Mouse (Mus musculus): ENCODE results near the gene Col27a1. TPM values are rescaled to one million over a fixed set of nuclear protein-coding genes. Genes with fewer than 3 reads are reported as not detected.

Col27a1 gene
- polyA plus RNA-seq, 1 experiment from 2014 or later = 3.0 TPM

DNA sequence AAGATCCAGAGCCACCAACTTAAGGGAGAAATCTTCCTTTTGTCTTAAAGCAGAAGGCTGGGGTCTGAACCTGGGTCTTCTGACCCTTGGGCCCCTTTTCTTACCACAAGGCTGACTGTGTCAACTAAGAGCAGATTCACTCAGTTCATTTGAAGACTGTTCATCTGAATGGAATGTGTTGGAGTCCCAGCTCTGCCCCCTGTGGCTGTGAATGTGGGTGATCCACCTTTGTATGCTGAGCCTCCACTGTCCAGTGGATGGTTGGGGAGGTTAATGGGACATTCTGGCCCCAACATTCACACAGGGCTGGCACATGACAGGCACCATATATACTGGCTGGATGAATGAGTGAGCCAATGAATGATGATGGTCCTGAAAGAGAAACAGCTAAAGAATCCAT lies 34.2 kb downstream of the Col27a1 start:
- no peak overlapping the region for H3K4me3 ChIP-seq
- no peaks in the 10 kb centered on the region for H3K27me3 ChIP-seq
- H3K4me1 ChIP-seq (replicated peaks) = peaks cover 11% of the 10 kb centered on the region
- 0 out of 2 replicates have a peak, but pooled peaks have one; percentile 7 for ATAC-seq (ENCODE audit: low read depth)
- H3K9ac ChIP-seq = no peak overlapping the region
- H3K36me3 ChIP-seq = no peaks in the 10 kb centered on the region
- H3K27ac ChIP-seq (replicated peaks) = no peak overlapping the region
- H3K4me2 ChIP-seq = no peak overlapping the region
- no peaks in the 10 kb centered on the region for H3K9me3 ChIP-seq

DNA sequence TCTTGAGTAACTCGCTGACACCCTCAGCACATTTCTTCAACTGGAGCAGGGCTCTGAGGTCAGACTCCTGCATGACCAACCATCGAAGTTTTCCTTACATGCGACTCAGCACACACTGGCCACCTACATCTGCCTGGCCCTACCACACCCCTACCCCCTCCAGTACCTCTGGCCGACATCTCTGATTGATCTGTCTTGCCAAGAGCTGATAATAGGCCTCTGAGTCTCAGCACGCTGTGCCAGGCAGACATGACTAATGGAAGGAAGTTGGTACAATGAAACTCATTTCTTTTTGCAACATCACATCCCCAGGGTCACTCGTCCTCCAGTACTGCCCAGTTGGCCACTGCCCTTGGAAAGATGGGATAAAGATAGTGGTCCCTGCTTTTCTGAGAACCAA lies 35.1 kb downstream of the Col27a1 start:
- Histone ChIP-seq H3K4me3 (no peak overlapping the region), H3K9me3 (no peaks in the 10 kb centered on the region), H3K27me3 (no peaks in the 10 kb centered on the region), H3K9ac (no peak overlapping the region), H3K4me1 (replicated peaks) (peaks cover 11% of the 10 kb centered on the region), H3K36me3 (no peaks in the 10 kb centered on the region), H3K4me2 (no peak overlapping the region), H3K27ac (replicated peaks) (no peak overlapping the region)
- 81% methylated on average over 6 of the region's 6 CpGs for WGBS
- ATAC-seq (ENCODE audit: low read depth) = no peak

DNA sequence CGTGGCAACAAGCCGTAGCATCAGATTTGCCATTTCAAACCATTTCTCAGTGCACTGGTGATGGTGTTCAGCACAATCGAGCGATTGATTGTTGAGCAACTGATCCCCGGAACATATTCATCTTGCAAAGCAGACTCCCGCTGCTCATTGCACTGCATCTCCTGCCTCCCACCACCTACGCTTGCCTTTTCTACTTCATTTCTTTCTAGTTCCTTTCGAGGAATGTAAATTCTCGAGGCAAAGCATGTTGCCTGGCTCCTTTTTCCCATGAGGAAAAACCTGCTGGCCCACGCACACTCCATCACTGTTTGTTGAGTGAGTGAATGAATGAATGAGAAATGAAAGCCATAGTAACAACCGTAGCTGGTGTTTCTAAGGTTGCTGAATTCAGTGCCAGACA lies 38.0 kb downstream of the Col27a1 start:
- H3K4me3 ChIP-seq = no peak overlapping the region
- no peaks in the 10 kb centered on the region for H3K36me3 ChIP-seq
- no peak overlapping the region for H3K27ac ChIP-seq (replicated peaks)
- H3K9me3 ChIP-seq = no peaks in the 10 kb centered on the region
- ATAC-seq (ENCODE audit: low read depth) = no peak
- H3K9ac ChIP-seq = no peak overlapping the region
- WGBS = 62% methylated on average over 11 of the region's 11 CpGs
- no peak overlapping the region for H3K4me2 ChIP-seq
- no peaks in the 10 kb centered on the region for H3K27me3 ChIP-seq
- peaks cover 11% of the 10 kb centered on the region for H3K4me1 ChIP-seq (replicated peaks)

DNA sequence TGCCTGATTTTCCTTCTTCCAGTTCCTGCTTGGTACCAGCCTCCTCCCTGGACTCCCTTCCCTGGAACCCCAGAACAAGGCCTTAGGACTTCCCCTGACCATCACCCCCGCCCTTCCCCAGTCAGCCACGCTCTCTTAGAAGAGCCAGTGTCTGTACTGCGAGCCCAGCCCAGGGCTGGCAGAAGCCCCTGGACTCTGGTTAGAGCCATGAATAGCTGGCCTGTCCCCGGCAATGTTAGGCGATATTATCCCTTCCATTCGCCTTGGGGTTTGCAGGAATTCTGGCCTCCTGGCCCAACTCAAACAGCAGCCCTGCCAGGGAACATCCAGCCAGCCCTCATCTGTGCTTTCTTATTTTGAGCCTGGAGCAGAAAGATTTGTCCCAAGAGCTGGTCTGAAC lies 39.9 kb downstream of the Col27a1 start:
- no peak for ATAC-seq (ENCODE audit: low read depth)
- Histone ChIP-seq H3K4me1 (replicated peaks) (peaks cover 11% of the 10 kb centered on the region), H3K36me3 (no peaks in the 10 kb centered on the region), H3K27ac (replicated peaks) (no peak overlapping the region), H3K9me3 (no peaks in the 10 kb centered on the region), H3K4me3 (no peak overlapping the region), H3K9ac (no peak overlapping the region), H3K4me2 (no peak overlapping the region), H3K27me3 (no peaks in the 10 kb centered on the region)
- 84% methylated on average over 6 of the region's 6 CpGs for WGBS

DNA sequence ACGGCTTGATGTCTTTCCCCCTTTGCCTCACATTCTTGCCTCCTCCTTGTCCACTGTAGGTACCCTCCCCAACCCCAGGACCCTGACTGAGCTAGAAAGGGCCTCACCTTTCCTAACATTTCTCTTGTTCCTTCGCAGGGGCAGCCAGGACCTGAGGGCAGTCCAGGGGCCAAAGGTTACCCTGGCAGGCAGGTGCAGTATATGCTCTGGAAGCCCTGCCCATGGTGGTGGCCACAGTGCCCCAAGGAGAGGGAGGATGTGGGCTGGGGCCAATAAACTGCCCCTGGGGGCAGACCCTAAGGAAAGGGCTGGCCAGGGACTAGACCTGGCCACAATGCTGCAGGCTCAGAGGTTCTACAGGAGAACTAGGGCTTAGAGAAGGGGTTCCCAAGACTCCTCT lies 40.3 kb downstream of the Col27a1 start:
- H3K4me2 ChIP-seq = no peak overlapping the region

DNA sequence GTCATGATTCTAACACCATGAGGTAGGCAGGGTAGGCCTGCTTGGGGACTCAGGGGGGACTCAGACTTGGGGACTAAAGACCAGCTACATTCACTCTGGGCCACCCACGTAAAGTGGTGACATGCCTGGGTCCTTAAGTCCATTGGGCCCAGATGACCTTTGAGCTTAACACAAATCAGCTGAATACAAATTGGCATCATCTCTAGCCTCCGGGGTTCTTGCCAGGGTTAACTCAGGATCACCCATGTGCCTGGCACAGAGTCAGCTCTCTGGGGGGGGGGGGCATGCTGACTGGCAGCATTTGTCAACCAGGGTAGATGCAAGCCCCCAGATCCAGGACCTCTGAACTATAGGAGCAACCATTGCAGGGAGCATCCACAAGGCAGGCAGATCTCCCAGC lies 42.6 kb downstream of the Col27a1 start:
- Histone ChIP-seq H3K36me3 (no peaks in the 10 kb centered on the region), H3K4me1 (replicated peaks) (peaks cover 7% of the 10 kb centered on the region), H3K9me3 (no peaks in the 10 kb centered on the region), H3K9ac (no peak overlapping the region), H3K4me3 (no peak overlapping the region), H3K27ac (replicated peaks) (no peak overlapping the region), H3K27me3 (no peaks in the 10 kb centered on the region), H3K4me2 (no peak overlapping the region)
- ATAC-seq (ENCODE audit: low read depth) = no peak
- WGBS = 69% methylated on average over 2 of the region's 2 CpGs

More for the DNA sequence above, 40.3 kb downstream of the Col27a1 start:
- peaks cover 11% of the 10 kb centered on the region for H3K4me1 ChIP-seq (replicated peaks)
- no peak for ATAC-seq (ENCODE audit: low read depth)
- WGBS = 85% methylated on average over 2 of the region's 2 CpGs
- no peaks in the 10 kb centered on the region for H3K27me3 ChIP-seq
- H3K9me3 ChIP-seq = no peaks in the 10 kb centered on the region
- no peak overlapping the region for H3K9ac ChIP-seq
- H3K4me3 ChIP-seq = no peak overlapping the region
- no peak overlapping the region for H3K27ac ChIP-seq (replicated peaks)
- H3K36me3 ChIP-seq = no peaks in the 10 kb centered on the region

DNA sequence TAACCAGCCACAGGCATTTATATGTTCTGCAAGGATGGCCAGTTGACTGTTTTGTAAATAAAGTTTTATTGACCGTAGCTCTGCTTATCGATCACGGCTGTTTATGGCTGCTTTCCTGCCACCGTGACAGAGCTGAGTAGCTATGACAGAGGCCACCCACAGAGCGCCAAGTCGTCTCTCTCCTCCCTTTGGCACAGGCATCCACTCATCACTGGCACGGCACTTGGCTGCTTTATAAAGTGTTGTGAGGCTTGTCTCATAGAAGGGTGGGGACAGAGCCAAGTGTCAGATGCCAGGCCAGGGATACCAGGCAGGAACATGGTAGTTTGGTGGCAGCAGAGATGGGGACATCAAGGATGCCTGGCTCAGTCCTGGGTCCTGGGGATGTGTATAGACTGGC lies 43.5 kb downstream of the Col27a1 start:
- H3K9ac ChIP-seq = no peak overlapping the region
- H3K4me1 ChIP-seq (replicated peaks) = 0 out of 2 replicates have a peak, but pooled peaks cover 3% of the 10 kb centered on the region
- H3K4me3 ChIP-seq = no peak overlapping the region
- peak; percentile 32; the same call in 1 of the 2 replicates for ATAC-seq (ENCODE audit: low read depth)
- H3K4me2 ChIP-seq = no peak overlapping the region
- H3K27ac ChIP-seq (replicated peaks) = no peak overlapping the region
- H3K36me3 ChIP-seq = no peaks in the 10 kb centered on the region
- WGBS = 36% methylated on average over 7 of the region's 7 CpGs
- H3K27me3 ChIP-seq = no peaks in the 10 kb centered on the region
- H3K9me3 ChIP-seq = no peaks in the 10 kb centered on the region

DNA sequence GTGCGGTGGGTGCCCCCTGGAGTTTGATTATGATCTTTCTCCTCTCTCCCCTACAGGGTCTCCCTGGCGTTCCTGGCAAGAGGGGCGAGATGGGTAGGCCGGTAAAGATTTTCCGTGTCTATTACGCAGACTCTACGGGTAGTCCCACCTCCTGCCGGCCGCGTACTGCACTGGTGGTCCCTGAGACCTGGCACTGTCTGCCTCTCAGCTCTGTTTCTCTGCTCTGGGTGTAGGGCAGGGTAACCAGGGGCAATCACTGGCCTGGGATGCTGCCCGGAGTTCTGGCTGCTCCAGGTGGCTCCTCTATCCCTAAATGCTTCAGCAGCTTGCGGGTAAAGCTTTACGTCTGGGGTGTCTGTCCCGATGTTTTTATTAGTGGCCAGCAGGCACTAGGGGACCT lies 44.3 kb downstream of the Col27a1 start:
- no peak overlapping the region for H3K4me3 ChIP-seq
- no peaks in the 10 kb centered on the region for H3K36me3 ChIP-seq
- 92% methylated on average over 14 of the region's 14 CpGs for WGBS
- H3K4me1 ChIP-seq (replicated peaks) = peaks cover 3% of the 10 kb centered on the region; the same call in 1 of the 2 replicates
- ATAC-seq (ENCODE audit: low read depth) = no peak
- H3K9ac ChIP-seq = no peak overlapping the region
- no peak overlapping the region for H3K27ac ChIP-seq (replicated peaks)
- H3K4me2 ChIP-seq = no peak overlapping the region
- no peaks in the 10 kb centered on the region for H3K9me3 ChIP-seq
- H3K27me3 ChIP-seq = no peaks in the 10 kb centered on the region

DNA sequence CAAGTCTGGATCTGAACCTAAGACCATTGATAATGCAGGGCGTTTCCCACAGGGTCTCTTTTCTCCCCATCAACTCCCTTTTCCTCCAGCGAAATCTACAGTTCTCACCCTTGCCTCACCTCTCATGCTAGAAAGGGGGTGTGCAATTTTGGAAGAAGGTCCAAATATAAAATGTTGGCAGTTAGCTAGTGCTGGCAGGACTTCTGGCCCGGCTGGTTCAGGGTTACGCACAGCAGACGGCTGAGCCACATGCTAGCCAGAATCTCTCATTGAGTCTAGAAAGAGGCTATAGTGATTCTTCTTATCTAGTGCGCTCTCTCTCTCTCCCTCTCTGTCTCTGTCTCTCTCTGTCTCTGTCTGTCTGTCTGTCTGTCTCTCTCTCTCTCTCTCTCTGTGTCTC lies 45.3 kb downstream of the Col27a1 start:
- no peaks in the 10 kb centered on the region for H3K27me3 ChIP-seq
- H3K9me3 ChIP-seq = no peaks in the 10 kb centered on the region
- peaks cover 3% of the 10 kb centered on the region; the same call in 1 of the 2 replicates for H3K4me1 ChIP-seq (replicated peaks)
- H3K36me3 ChIP-seq = no peaks in the 10 kb centered on the region
- H3K4me2 ChIP-seq = no peak overlapping the region
- no peak overlapping the region for H3K4me3 ChIP-seq
- 95% methylated on average over 6 of the region's 6 CpGs for WGBS
- no peak for ATAC-seq (ENCODE audit: low read depth)
- H3K27ac ChIP-seq (replicated peaks) = no peak overlapping the region
- H3K9ac ChIP-seq = no peak overlapping the region

DNA sequence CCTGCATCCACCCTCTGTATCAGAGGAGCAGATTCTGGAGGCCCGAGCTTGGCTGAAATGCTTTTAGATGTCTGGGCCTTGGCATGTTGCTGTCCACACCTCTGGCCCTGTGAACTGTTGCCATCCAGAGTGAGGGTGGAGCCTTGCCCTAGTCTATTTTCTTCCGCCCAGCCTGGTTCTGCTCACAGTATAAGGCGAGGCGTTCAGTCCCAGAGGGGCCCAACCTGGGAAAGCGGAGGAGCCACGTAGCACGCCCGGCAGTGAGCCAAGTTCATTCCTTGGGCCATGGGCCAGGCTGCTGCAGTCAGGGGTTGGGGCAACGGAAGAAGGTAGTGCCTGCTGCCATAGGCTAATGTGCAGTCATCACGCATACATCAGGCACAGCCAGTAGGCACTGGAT lies 46.7 kb downstream of the Col27a1 start:
- Histone ChIP-seq H3K9me3 (no peaks in the 10 kb centered on the region), H3K4me2 (no peak overlapping the region), H3K27me3 (no peaks in the 10 kb centered on the region), H3K9ac (no peak overlapping the region), H3K4me1 (replicated peaks) (peaks cover 3% of the 10 kb centered on the region; the same call in 1 of the 2 replicates), H3K27ac (replicated peaks) (no peak overlapping the region), H3K4me3 (no peak overlapping the region), H3K36me3 (no peaks in the 10 kb centered on the region)
- WGBS = 86% methylated on average over 10 of the region's 10 CpGs
- no peak for ATAC-seq (ENCODE audit: low read depth)

DNA sequence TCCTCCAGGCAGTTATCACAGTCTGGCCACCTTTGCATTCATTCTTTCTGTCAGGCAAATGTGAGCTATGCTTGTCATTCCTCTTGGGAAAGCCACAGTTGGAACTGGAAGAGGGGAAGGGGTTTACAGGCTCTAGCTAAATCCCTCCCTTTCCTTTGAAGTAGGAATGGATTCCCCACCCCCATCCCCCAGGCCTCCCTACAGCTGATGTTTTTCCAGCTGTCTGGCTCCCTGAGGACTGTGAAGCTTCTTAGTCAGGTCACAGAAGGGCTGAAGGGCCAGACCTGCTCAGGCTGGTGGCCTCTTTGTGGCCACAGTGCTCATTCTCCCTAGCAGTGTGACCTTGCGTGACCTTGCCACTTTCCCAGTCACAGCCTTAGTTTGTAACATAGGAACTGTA lies 49.1 kb downstream of the Col27a1 start:
- Histone ChIP-seq H3K27ac (replicated peaks) (no peak overlapping the region), H3K4me1 (replicated peaks) (peaks cover 3% of the 10 kb centered on the region; the same call in 1 of the 2 replicates)
- WGBS = 70% methylated on average over 1 of the region's 1 CpGs

DNA sequence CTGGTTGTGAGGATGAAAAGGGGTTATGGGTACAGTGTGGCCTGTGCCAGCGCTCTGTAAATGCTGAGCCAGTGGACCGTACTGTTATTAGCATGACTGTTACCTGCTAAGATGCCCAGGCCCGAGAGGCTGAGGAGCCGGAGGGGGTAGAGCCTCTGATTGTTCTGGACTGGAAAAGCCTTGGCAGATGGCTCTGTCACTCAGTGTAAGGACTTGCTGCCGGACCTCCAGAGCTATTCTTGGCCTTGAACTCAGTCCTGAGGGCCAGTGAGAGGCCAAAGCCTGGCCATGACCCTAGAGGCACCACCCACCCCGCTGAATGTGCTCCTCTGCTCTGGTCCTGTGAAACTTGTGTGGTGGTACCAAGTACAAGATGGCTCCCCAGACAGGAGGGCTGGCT lies 52.5 kb downstream of the Col27a1 start:
- Histone ChIP-seq H3K4me1 (replicated peaks) (peaks cover 3% of the 10 kb centered on the region; the same call in 1 of the 2 replicates), H3K9ac (no peak overlapping the region), H3K27ac (replicated peaks) (no peak overlapping the region), H3K27me3 (no peaks in the 10 kb centered on the region), H3K9me3 (no peaks in the 10 kb centered on the region), H3K4me3 (no peak overlapping the region), H3K36me3 (no peaks in the 10 kb centered on the region), H3K4me2 (no peak overlapping the region)
- ATAC-seq (ENCODE audit: low read depth) = no peak
- 84% methylated on average over 6 of the region's 6 CpGs for WGBS

More for the DNA sequence above, 49.1 kb downstream of the Col27a1 start:
- peak; percentile 46; the same call in 1 of the 2 replicates for ATAC-seq (ENCODE audit: low read depth)
- no peak overlapping the region for H3K4me3 ChIP-seq
- no peak overlapping the region for H3K9ac ChIP-seq
- H3K27me3 ChIP-seq = no peaks in the 10 kb centered on the region
- no peaks in the 10 kb centered on the region for H3K9me3 ChIP-seq
- no peaks in the 10 kb centered on the region for H3K36me3 ChIP-seq
- H3K4me2 ChIP-seq = no peak overlapping the region

DNA sequence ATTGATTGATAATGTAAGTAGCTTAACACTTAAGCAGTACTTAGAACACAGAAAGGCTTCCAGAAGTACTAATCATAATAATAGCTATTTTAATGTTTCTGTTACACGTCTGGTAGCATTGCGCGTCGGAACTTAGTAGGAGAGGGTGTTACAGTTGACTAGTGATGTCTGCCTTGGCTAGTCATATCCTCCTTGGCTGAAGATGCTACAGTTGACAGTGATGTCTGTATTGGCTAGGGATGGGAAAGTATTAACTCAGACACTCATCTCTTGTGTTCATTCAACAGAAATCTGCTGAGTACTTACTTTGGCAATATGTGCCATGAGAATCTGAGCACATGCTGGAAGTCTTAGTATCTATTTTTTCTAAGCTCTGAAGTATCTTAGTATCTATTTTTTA lies 53.3 kb downstream of the Col27a1 start:
- ATAC-seq (ENCODE audit: low read depth) = no peak
- no peaks in the 10 kb centered on the region for H3K36me3 ChIP-seq
- no peaks in the 10 kb centered on the region for H3K27me3 ChIP-seq
- H3K9me3 ChIP-seq = no peaks in the 10 kb centered on the region
- no peak overlapping the region for H3K27ac ChIP-seq (replicated peaks)
- no peak overlapping the region for H3K4me2 ChIP-seq
- H3K4me3 ChIP-seq = no peak overlapping the region
- no peak overlapping the region for H3K9ac ChIP-seq
- 95% methylated on average over 4 of the region's 4 CpGs for WGBS
- peaks cover 3% of the 10 kb centered on the region; the same call in 1 of the 2 replicates for H3K4me1 ChIP-seq (replicated peaks)
